Mouse (Mus musculus): ENCODE results near the gene Ppp1r16b. TPM values are rescaled to one million over a fixed set of nuclear protein-coding genes. Genes with fewer than 3 reads are reported as not detected.

Ppp1r16b gene
- total and polyA plus RNA-seq, 3 experiments: under 0.01 to 0.67 TPM; not detected in 1

DNA sequence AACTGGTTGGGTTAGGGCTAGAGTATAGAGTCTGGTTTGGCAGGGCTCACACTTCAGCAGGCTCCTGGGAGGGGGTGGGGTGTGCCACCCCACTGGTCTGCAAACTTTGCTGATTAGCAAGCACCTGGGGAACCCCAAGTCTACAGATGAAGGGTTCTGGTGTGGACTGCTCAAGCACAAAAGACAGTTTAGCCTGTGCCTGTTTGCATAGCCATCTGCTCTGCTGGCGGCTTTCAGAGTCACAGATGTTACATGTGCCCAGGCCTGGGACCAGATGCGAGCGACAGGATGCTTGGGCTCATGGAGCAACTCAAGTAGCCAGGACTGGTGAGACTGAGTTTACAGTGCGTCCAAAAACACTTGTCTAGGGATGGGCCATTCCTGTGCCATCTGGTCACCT, 8.3 kb downstream of the Ppp1r16b start:
- no peak for DNase-seq (ENCODE audit: low read depth, low spot score)
- no peaks in the 10 kb centered on the region for H3K9me3 ChIP-seq (replicated peaks; ENCODE audit: insufficient read depth, low read length)
- TF ChIP-seq GABPA (IDR thresholded peaks at IDR 0.05; ENCODE audit: low read depth, low read length): no peak
- TF ChIP-seq E2F4 (IDR thresholded peaks at IDR 0.05; ENCODE audit: borderline replicate concordance, low read depth, low read length): no peak
- TF ChIP-seq MYC (IDR thresholded peaks at IDR 0.05; ENCODE audit: low read depth, low read length): no peak
- TF ChIP-seq NRF1 (IDR thresholded peaks at IDR 0.05; ENCODE audit: insufficient read depth, low read depth, low read length, poor library complexity, severe bottlenecking): no peak
- no peak overlapping the region for H3K4me3 ChIP-seq (ENCODE audit: control insufficient read depth in 1 of 2, insufficient read depth in 1 of 2, low read depth in 2 of 2, low read length in 2 of 2)
- no peak overlapping the region for H3K9ac ChIP-seq (ENCODE audit: control insufficient read depth, low read depth, low read length, poor library complexity, severe bottlenecking)
- H3K4me1 ChIP-seq (ENCODE audit: control insufficient read depth in 1 of 2, insufficient read depth in 2 of 2, low read length in 2 of 2): no peaks in the 10 kb centered on the region
- no peaks in the 10 kb centered on the region for H3K79me2 ChIP-seq (ENCODE audit: control insufficient read depth, insufficient read depth, low read length, poor library complexity)
- H3K27me3 ChIP-seq (ENCODE audit: control insufficient read depth in 1 of 2, insufficient read depth in 2 of 2, low read length in 2 of 2): no peaks in the 10 kb centered on the region
- no peak overlapping the region for H3K27ac ChIP-seq (ENCODE audit: control insufficient read depth, low read depth, low read length)
- H3K36me3 ChIP-seq (ENCODE audit: control insufficient read depth in 1 of 2, insufficient read depth in 2 of 2, low read length in 2 of 2): no peaks in the 10 kb centered on the region

- no peaks in the 10 kb centered on the region for H3K4me1 ChIP-seq (ENCODE audit: control insufficient read depth in 1 of 2, insufficient read depth in 2 of 2, low read length in 2 of 2)
- H3K36me3 ChIP-seq (ENCODE audit: control insufficient read depth in 1 of 2, insufficient read depth in 2 of 2, low read length in 2 of 2): no peaks in the 10 kb centered on the region
- H3K27me3 ChIP-seq (ENCODE audit: control insufficient read depth in 1 of 2, insufficient read depth in 2 of 2, low read length in 2 of 2): no peaks in the 10 kb centered on the region
- no peak for DNase-seq (ENCODE audit: low read depth, low spot score)
- no peak overlapping the region for H3K4me3 ChIP-seq (ENCODE audit: control insufficient read depth in 1 of 2, insufficient read depth in 1 of 2, low read depth in 2 of 2, low read length in 2 of 2)
- no peak overlapping the region for H3K9ac ChIP-seq (ENCODE audit: control insufficient read depth, low read depth, low read length, poor library complexity, severe bottlenecking)
- no peaks in the 10 kb centered on the region for H3K79me2 ChIP-seq (ENCODE audit: control insufficient read depth, insufficient read depth, low read length, poor library complexity)
- TF ChIP-seq JUND (IDR thresholded peaks at IDR 0.05; ENCODE audit: low read depth, low read length) (no peak), POLR2A (IDR thresholded peaks at IDR 0.05; ENCODE audit: control insufficient read depth in 1 of 2, insufficient read depth in 1 of 2, low read depth in 1 of 2, low read length in 2 of 2, poor library complexity in 1 of 2) (no peak), SMC3 (IDR thresholded peaks at IDR 0.05; ENCODE audit: low read depth, low read length) (no peak), ELF1 (IDR thresholded peaks at IDR 0.05; ENCODE audit: low read depth, low read length) (no peak), MYB (IDR thresholded peaks at IDR 0.05; ENCODE audit: low read depth, low read length) (no peak)
- no peak overlapping the region for H3K27ac ChIP-seq (ENCODE audit: control insufficient read depth, low read depth, low read length)
- H3K9me3 ChIP-seq (replicated peaks; ENCODE audit: insufficient read depth, low read length): no peaks in the 10 kb centered on the region
Observed at GRCm38 (mm10) chr2:158674131-158674530, 8.9 kb downstream of the Ppp1r16b start.

GRCm38 (mm10) chr2:158674759-158675158, 9.6 kb downstream of the Ppp1r16b start:
- Histone ChIP-seq H3K4me3 (ENCODE audit: control insufficient read depth in 1 of 2, insufficient read depth in 1 of 2, low read depth in 2 of 2, low read length in 2 of 2) (no peak overlapping the region), H3K9me3 (replicated peaks; ENCODE audit: insufficient read depth, low read length) (no peaks in the 10 kb centered on the region), H3K36me3 (ENCODE audit: control insufficient read depth in 1 of 2, insufficient read depth in 2 of 2, low read length in 2 of 2) (no peaks in the 10 kb centered on the region), H3K27ac (ENCODE audit: control insufficient read depth, low read depth, low read length) (no peak overlapping the region), H3K9ac (ENCODE audit: control insufficient read depth, low read depth, low read length, poor library complexity, severe bottlenecking) (no peak overlapping the region), H3K4me1 (ENCODE audit: control insufficient read depth in 1 of 2, insufficient read depth in 2 of 2, low read length in 2 of 2) (no peaks in the 10 kb centered on the region), H3K27me3 (ENCODE audit: control insufficient read depth in 1 of 2, insufficient read depth in 2 of 2, low read length in 2 of 2) (no peaks in the 10 kb centered on the region), H3K79me2 (ENCODE audit: control insufficient read depth, insufficient read depth, low read length, poor library complexity) (no peaks in the 10 kb centered on the region)
- TF ChIP-seq TBP (IDR thresholded peaks at IDR 0.05; ENCODE audit: low read depth, low read length): no peak
- DNase-seq (ENCODE audit: low read depth, low spot score): no peak

GRCm38 (mm10) chr2:158675161-158675560, 10.0 kb downstream of the Ppp1r16b start:
- Histone ChIP-seq H3K79me2 (ENCODE audit: control insufficient read depth, insufficient read depth, low read length, poor library complexity) (no peaks in the 10 kb centered on the region), H3K36me3 (ENCODE audit: control insufficient read depth in 1 of 2, insufficient read depth in 2 of 2, low read length in 2 of 2) (no peaks in the 10 kb centered on the region), H3K27ac (ENCODE audit: control insufficient read depth, low read depth, low read length) (no peak overlapping the region), H3K27me3 (ENCODE audit: control insufficient read depth in 1 of 2, insufficient read depth in 2 of 2, low read length in 2 of 2) (no peaks in the 10 kb centered on the region), H3K9ac (ENCODE audit: control insufficient read depth, low read depth, low read length, poor library complexity, severe bottlenecking) (no peak overlapping the region), H3K9me3 (replicated peaks; ENCODE audit: insufficient read depth, low read length) (no peaks in the 10 kb centered on the region), H3K4me3 (ENCODE audit: control insufficient read depth in 1 of 2, insufficient read depth in 1 of 2, low read depth in 2 of 2, low read length in 2 of 2) (no peak overlapping the region), H3K4me1 (ENCODE audit: control insufficient read depth in 1 of 2, insufficient read depth in 2 of 2, low read length in 2 of 2) (no peaks in the 10 kb centered on the region)
- DNase-seq (ENCODE audit: low read depth, low spot score): no peak
- TF ChIP-seq EP300 (IDR thresholded peaks at IDR 0.05; ENCODE audit: low read depth in 1 of 2, low read length in 2 of 2): no peak
- TF ChIP-seq GABPA (IDR thresholded peaks at IDR 0.05; ENCODE audit: low read depth, low read length): no peak
- no peak for TF ChIP-seq TAL1 (IDR thresholded peaks at IDR 0.05; ENCODE audit: low read length)
- TF ChIP-seq ETS1 (IDR thresholded peaks at IDR 0.05; ENCODE audit: low read depth, low read length): no peak
- no peak for TF ChIP-seq SMC3 (IDR thresholded peaks at IDR 0.05; ENCODE audit: low read depth, low read length)
- TF ChIP-seq ZNF384 (IDR thresholded peaks at IDR 0.05; ENCODE audit: low read depth, low read length): no peak
- no peak for TF ChIP-seq NRF1 (IDR thresholded peaks at IDR 0.05; ENCODE audit: insufficient read depth, low read depth, low read length, poor library complexity, severe bottlenecking)
- TF ChIP-seq MAFK (IDR thresholded peaks at IDR 0.05; ENCODE audit: borderline replicate concordance, low read depth, low read length): no peak
- no peak for TF ChIP-seq USF2 (IDR thresholded peaks at IDR 0.05; ENCODE audit: borderline replicate concordance in 1 of 2, insufficient read depth in 1 of 2, low read depth in 1 of 2, low read length in 2 of 2)
- no peak for TF ChIP-seq MYC (IDR thresholded peaks at IDR 0.05; ENCODE audit: low read depth, low read length)
- no peak for TF ChIP-seq POLR2AphosphoS5 (IDR thresholded peaks at IDR 0.05; ENCODE audit: borderline replicate concordance, low read depth, low read length)
- TF ChIP-seq SIN3A (IDR thresholded peaks at IDR 0.05; ENCODE audit: low read length): no peak
- TF ChIP-seq MAZ (IDR thresholded peaks at IDR 0.05; ENCODE audit: low read depth, low read length): no peak
- TF ChIP-seq MAX (IDR thresholded peaks at IDR 0.05; ENCODE audit: low read length): no peak
